Mouse (Mus musculus): ENCODE measurements at regions not wholly inside any gene's neighbourhood (a gene's known extent, or its start where the extent isn't known, plus 50 kb on each side); places are given as distances from the start of the nearest gene placed in this dataset.

DNA sequence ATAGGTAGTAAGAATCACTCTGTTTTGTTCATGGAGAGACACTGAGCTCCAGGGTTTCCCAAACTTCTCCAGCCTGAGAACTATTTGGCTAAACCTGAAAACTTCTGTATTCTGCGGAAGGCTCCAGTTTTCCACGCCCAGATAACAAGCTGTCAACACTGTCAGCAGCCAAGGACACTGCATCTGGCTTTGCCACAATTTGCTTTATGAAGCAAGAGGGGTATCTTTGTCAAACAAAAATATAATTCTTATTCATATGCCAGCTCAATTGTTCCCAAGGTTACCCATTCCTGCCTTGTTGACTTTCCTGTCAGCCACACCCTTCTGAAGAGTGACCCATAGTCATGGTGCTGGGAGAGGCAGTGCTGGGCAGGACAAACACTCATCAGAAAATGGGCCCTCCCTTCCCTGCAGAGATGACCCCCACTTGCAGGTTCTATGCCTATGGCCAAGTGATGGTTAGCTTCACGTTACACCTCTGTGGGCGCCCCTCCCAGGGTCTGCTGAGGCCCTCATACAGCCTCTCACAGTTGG lies 64.9 kb upstream of the Bod1 start:
- ATAC-seq (ENCODE audit: low read depth) = no peak
- 85% methylated on average over 4 of the region's 4 CpGs for WGBS
- peaks cover 17% of the 10 kb centered on the region for H3K4me1 ChIP-seq (replicated peaks)
- H3K9me3 ChIP-seq = no peaks in the 10 kb centered on the region
- H3K27ac ChIP-seq (replicated peaks) = no peak overlapping the region
- H3K36me3 ChIP-seq = no peaks in the 10 kb centered on the region
- H3K4me3 ChIP-seq = no peak overlapping the region
- no peaks in the 10 kb centered on the region for H3K27me3 ChIP-seq
- H3K4me2 ChIP-seq = no peak overlapping the region
- H3K9ac ChIP-seq = no peak overlapping the region

DNA sequence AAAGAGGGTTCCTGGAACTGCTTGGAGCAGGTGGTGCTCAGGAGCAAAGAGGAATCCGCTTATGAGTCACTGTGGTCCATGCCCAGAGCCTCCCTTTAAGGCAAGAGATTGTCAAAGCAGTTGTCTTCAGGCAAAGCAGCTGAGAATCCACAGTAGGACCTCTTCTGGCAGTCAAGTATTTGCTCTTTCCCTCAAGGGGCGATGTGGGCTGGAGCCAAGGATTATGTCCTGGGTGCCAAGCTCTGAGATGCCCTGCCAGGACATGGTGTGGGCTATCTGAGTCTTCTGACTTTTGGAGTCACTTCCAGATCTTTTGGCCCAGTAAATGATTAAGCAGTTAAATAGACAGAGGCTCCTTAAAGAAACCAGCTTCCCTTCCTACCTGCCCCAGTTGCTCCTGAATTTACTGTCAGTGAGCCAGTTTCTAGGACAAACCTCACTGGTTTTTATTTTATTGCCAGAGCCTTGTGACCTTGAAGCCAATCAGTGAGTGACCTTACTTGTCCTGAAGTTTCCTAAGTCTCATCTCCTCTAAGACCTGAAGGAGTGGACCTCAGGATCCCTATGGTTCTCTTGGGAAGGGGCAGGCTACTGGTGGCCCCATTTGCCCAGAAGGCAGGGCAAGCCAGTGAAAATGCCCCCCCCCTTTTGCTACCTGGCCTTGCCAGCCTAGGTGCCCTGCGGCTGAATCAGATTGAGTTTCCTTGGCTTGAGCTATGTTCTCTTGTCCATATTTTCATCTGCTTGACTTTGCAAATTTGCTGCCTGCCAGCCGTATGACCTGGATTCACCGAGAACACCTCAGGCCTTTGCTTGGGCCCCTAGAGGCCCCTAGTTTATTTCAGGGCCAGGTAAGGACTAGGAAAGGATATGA lies 66.7 kb upstream of the Bod1 start:
- H3K4me1 ChIP-seq (replicated peaks) = peaks cover 13% of the 10 kb centered on the region
- 92% methylated on average over 5 of the region's 5 CpGs for WGBS
- H3K27me3 ChIP-seq = no peaks in the 10 kb centered on the region
- no peaks in the 10 kb centered on the region for H3K9me3 ChIP-seq
- no peak overlapping the region for H3K4me2 ChIP-seq
- H3K4me3 ChIP-seq = no peak overlapping the region
- ATAC-seq (ENCODE audit: low read depth) = no peak
- no peak overlapping the region for H3K9ac ChIP-seq
- H3K27ac ChIP-seq (replicated peaks) = no peak overlapping the region
- H3K36me3 ChIP-seq = no peaks in the 10 kb centered on the region

DNA sequence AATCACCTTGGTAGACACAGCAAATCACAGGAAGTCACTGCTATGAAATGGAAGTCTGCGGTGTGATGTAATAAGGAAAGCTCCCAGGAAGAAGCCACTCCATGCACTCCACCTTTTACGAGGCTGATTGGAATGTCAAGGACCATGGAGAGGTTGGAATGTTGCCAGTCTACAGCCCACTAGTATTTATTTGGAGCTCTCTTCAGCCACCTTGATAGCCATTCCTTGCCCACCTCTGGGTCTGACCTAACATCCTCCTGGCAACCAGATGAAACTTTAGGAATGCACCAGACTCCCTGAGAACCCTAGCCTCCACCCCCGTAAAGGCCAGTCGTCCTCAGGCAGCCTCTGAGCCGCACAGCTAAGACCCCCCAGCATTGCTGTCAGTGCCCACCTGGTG lies 68.7 kb upstream of the Bod1 start:
- Histone ChIP-seq H3K27me3 (no peaks in the 10 kb centered on the region), H3K36me3 (no peaks in the 10 kb centered on the region), H3K4me3 (no peak overlapping the region), H3K4me2 (no peak overlapping the region), H3K27ac (replicated peaks) (no peak overlapping the region), H3K9me3 (no peaks in the 10 kb centered on the region), H3K4me1 (replicated peaks) (peaks cover 11% of the 10 kb centered on the region), H3K9ac (no peak overlapping the region)
- no peak for ATAC-seq (ENCODE audit: low read depth)
- WGBS = 80% methylated on average over 5 of the region's 5 CpGs

DNA sequence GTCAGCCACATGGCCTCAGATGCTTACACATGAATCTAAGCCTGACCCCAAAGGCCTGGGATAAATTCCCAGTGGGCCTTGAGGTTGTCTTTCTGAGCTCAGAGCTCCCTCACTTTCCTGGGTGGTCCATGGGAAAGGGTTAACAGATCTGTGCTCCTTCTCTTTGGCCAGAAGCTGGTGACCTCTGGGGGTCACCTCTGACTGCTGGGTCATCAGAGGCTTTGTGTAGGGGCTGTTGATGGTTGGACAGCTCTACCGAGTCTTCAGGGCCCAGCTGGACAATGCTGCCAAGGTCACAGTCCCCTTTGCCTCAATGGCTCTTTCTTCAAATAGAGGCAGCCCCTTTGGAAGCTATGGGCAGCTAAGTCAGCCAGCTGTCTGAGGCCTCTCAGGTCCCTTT lies 70.5 kb upstream of the Bod1 start:
- no peaks in the 10 kb centered on the region for H3K36me3 ChIP-seq
- peaks cover 25% of the 10 kb centered on the region for H3K4me1 ChIP-seq (replicated peaks)
- ATAC-seq (ENCODE audit: low read depth) = no peak
- no peak overlapping the region for H3K27ac ChIP-seq (replicated peaks)
- 17% methylated on average over 1 of the region's 1 CpGs for WGBS
- H3K9ac ChIP-seq = no peak overlapping the region
- no peaks in the 10 kb centered on the region for H3K27me3 ChIP-seq
- no peak overlapping the region for H3K4me3 ChIP-seq
- H3K9me3 ChIP-seq = no peaks in the 10 kb centered on the region
- H3K4me2 ChIP-seq = no peak overlapping the region

DNA sequence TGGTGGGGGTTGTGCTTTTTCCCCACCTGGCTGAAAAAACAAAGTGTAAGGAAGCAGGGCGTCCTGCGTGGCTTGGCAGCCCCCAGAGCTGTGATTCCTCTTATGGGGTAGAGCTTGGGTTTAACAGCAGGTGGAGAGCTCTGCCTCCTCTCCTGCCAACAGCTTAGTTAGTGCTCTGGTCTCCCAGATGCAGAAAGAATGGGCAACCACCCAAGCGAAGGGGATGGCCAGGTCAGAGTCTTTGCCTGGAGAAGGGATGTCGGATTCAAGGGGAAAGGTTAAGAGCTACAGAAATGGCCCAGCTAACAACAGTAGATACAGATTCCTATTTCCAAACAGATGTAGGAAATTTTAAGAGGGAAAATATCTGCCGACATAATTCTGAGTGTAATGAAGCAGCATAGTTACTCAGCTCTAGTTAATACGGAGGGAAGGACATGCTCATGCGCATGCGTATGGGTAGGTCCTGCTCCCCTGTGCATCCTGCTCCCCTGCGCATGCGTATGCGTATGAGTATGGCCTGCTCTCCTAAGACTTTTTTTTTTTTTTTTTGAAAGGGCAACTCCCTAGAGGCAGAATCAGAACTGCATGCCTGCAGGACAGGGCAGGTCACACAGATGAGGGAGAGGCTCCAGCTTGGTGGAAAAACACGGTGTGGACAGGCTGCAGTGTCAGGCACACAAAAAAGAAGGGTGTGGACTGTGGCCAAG lies 72.5 kb upstream of the Bod1 start:
- Histone ChIP-seq H3K9me3 (no peaks in the 10 kb centered on the region), H3K4me3 (no peak overlapping the region), H3K4me2 (no peak overlapping the region), H3K36me3 (no peaks in the 10 kb centered on the region), H3K27ac (replicated peaks) (no peak overlapping the region), H3K27me3 (no peaks in the 10 kb centered on the region), H3K4me1 (replicated peaks) (peaks cover 32% of the 10 kb centered on the region), H3K9ac (no peak overlapping the region)
- ATAC-seq (ENCODE audit: low read depth) = no peak
- 77% methylated on average over 12 of the region's 12 CpGs for WGBS

DNA sequence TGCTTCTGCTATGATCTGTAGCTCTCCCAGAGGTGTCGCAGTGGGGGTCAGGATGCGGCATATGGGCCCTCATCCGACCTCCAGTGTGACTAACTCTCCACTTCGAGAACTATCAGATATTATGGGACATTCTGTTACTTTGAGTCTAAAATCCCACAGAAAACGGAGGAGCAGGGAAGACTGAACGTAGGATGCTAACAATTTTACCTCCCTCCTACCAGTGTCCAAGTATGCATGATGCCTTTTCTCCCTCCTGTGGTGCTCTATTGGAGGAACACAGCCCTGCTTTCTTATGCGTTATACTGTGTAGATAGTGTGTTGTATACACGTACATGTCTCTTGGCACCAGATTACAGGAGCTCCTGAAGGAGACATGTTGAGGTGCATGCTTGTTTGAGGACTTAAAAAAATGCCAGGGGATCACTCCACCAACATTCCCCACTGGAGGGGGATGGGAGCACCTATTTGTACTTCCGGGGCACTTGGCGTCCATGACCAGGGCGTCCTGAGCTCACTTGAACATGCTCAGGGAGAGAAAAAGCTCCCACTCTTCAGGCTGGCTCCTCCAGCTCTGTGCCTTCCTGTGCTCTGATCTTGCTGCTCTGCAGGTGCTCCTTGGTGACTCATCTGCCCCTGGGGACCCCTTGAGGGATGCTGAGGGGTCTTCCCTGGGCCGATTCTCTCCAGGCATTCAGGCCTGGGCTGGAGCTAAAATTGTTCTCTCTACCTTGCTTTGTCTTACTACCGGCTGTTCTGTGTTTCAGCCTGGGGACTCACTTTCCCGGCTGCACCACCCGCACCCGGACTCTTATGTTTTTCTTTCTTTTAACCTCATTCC lies 73.6 kb upstream of the Bod1 start:
- peaks cover 32% of the 10 kb centered on the region for H3K4me1 ChIP-seq (replicated peaks)
- whole genome bisulfite sequencing = 60% methylated on average over 16 of the region's 16 CpGs
- H3K27ac ChIP-seq (replicated peaks) = no peak overlapping the region
- no peaks in the 10 kb centered on the region for H3K9me3 ChIP-seq
- H3K36me3 ChIP-seq = no peaks in the 10 kb centered on the region
- no peak overlapping the region for H3K9ac ChIP-seq
- no peaks in the 10 kb centered on the region for H3K27me3 ChIP-seq
- ATAC-seq (ENCODE audit: low read depth) = no peak
- H3K4me2 ChIP-seq = no peak overlapping the region
- no peak overlapping the region for H3K4me3 ChIP-seq

DNA sequence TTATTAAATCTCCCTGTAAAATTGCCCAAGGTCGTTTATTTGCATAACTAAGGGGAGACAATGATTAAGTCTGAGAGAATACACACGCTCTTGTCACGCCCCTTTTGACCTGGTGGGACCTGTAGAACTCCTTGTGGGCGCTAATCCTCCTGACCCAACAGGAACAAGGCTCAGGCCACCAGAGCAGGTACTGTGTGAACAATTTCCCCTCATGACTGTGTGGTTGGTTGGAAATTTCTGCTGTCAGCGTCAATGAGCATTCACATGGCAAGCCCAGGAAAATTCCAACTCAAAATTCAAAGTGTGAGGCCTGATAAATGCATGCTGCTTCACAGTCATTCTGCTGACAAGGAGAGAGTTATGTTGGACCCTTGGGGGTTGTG lies 74.2 kb upstream of the Bod1 start:
- Histone ChIP-seq H3K27ac (replicated peaks) (no peak overlapping the region), H3K4me1 (replicated peaks) (peaks cover 32% of the 10 kb centered on the region), H3K9ac (no peak overlapping the region), H3K4me2 (no peak overlapping the region), H3K27me3 (no peaks in the 10 kb centered on the region), H3K4me3 (no peak overlapping the region), H3K36me3 (no peaks in the 10 kb centered on the region), H3K9me3 (no peaks in the 10 kb centered on the region)
- no peak for ATAC-seq (ENCODE audit: low read depth)
- 41% methylated on average over 5 of the region's 5 CpGs for WGBS

DNA sequence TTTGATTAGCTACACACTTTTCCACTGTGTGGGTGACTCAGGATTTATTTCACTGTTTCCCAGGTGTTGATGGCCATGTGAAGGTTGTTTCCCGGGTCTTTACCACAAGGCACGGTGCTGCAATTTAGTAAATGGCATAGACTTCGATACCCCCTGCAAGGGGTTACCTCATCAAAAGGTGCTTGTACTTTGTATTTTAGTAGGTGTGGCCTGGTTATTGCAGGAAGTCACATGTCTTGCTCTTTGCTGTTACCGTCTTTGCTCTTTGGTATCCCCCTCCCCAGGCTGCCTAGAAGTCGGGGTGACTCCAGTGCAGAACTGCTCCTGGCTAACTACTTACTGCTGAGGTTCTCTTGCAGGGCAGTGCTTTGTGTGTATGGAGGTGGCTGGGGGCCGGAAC lies 74.8 kb upstream of the Bod1 start:
- ATAC-seq (ENCODE audit: low read depth) = no peak
- Histone ChIP-seq H3K9ac (no peak overlapping the region), H3K27me3 (no peaks in the 10 kb centered on the region), H3K4me2 (no peak overlapping the region), H3K4me1 (replicated peaks) (peaks cover 32% of the 10 kb centered on the region), H3K4me3 (no peak overlapping the region), H3K27ac (replicated peaks) (no peak overlapping the region), H3K9me3 (no peaks in the 10 kb centered on the region), H3K36me3 (no peaks in the 10 kb centered on the region)
- 66% methylated on average over 6 of the region's 6 CpGs for WGBS

DNA sequence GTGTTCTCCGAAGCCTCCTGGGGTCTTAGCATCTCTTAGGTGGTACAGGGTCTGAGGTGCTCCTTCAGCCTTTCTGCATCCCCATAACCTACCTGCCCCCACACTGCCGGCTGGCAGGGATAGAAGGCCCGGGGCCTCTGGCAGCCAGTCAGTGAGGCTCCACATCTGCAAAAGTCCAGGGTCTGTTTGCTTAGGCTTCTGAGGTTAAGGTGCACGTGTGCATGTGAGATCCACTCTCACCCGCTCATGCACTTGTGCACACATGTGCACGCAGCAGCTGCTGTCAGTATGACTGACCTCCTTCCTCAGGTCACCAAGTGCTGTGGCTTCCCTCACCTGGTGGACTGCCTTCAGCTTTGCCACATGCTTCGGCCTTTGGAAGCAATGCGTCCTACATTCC lies 75.3 kb upstream of the Bod1 start:
- Histone ChIP-seq H3K4me2 (no peak overlapping the region), H3K9ac (no peak overlapping the region), H3K4me1 (replicated peaks) (peaks cover 32% of the 10 kb centered on the region), H3K27me3 (no peaks in the 10 kb centered on the region), H3K27ac (replicated peaks) (no peak overlapping the region), H3K36me3 (no peaks in the 10 kb centered on the region), H3K9me3 (no peaks in the 10 kb centered on the region), H3K4me3 (no peak overlapping the region)
- 92% methylated on average over 8 of the region's 8 CpGs for WGBS
- ATAC-seq (ENCODE audit: low read depth) = no peak

DNA sequence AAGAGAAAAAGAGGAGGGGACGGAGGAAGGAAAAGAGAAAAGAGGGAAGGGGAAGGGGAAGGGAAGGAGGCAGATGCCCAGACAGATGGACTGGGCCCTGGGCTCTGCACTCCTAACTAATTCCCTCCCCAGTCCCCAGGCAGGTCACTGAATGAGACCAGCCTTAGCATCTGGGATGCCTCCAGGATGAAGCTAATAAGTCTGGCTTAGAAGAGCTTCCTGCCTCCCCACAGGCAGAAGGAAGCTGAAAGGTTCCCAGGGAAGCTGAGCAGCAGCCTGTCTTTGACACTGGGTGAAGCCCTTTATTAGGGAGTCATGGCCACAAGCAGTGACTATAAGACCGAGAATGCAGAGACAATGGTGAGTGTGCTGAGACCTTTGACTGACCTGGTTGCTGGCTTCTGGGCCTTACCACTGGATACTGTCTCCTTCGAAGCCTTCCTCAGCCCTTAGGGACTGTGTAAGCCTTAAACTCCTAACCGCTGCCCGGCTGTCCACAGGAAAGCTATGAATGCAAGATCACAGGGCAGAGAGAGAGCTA lies 76.7 kb upstream of the Bod1 start:
- WGBS = 64% methylated on average over 5 of the region's 5 CpGs
- no peaks in the 10 kb centered on the region for H3K36me3 ChIP-seq
- H3K4me1 ChIP-seq (replicated peaks) = peaks cover 32% of the 10 kb centered on the region
- no peak overlapping the region for H3K9ac ChIP-seq
- no peak for ATAC-seq (ENCODE audit: low read depth)
- H3K4me2 ChIP-seq = no peak overlapping the region
- H3K27me3 ChIP-seq = no peaks in the 10 kb centered on the region
- no peaks in the 10 kb centered on the region for H3K9me3 ChIP-seq
- no peak overlapping the region for H3K27ac ChIP-seq (replicated peaks)
- no peak overlapping the region for H3K4me3 ChIP-seq

DNA sequence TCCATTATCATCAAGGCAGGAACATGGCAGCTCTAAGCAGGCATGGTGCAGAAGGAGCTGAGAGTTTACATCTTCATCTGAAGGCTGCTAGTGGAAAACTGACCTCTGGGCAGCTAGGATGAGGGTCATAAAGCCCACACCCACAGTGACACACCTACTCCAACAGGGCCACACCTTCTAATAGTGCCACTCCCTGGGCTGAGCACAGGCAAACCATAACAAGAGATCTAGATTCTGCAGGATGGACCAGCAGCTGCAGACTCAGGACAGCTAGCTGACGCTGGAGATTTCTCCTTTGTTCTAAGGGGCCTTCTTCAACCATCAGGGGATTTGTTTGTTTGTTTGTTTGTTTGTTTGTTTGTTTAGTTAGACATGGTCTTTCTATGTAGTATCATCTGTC lies 79.6 kb upstream of the Bod1 start:
- H3K4me2 ChIP-seq = no peak overlapping the region
- 80% methylated on average over 1 of the region's 1 CpGs for WGBS
- H3K9me3 ChIP-seq = no peaks in the 10 kb centered on the region

DNA sequence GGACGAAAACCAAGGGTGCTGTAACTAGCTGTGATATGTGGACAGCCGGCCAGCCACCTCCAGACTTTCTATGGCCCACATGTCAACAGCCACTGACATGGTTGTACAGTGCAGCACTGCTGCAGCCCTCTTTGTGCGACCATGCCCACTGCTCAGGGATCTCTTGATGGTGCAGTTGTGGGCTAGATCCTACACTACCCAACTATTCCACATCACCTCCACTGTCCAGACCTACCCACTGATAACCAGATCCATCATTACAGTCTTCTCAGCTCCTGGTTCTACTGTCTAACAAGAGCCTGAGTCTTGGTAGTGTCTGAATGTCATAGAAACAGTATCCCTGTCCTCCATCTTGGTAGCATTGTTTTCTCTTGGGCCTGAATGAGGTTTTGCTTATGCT lies 81.5 kb upstream of the Bod1 start:
- Histone ChIP-seq H3K4me2 (no peak overlapping the region), H3K27me3 (no peaks in the 10 kb centered on the region), H3K27ac (replicated peaks) (no peak overlapping the region), H3K9ac (no peak overlapping the region), H3K9me3 (no peaks in the 10 kb centered on the region), H3K4me3 (no peak overlapping the region), H3K36me3 (no peaks in the 10 kb centered on the region), H3K4me1 (replicated peaks) (peaks cover 17% of the 10 kb centered on the region)
- 92% methylated on average over 3 of the region's 3 CpGs for WGBS
- ATAC-seq (ENCODE audit: low read depth) = no peak

More for the DNA sequence above, 79.6 kb upstream of the Bod1 start:
- H3K4me3 ChIP-seq = no peak overlapping the region
- no peaks in the 10 kb centered on the region for H3K36me3 ChIP-seq
- no peak overlapping the region for H3K27ac ChIP-seq (replicated peaks)
- ATAC-seq (ENCODE audit: low read depth) = no peak
- H3K9ac ChIP-seq = no peak overlapping the region
- no peaks in the 10 kb centered on the region for H3K27me3 ChIP-seq
- peaks cover 29% of the 10 kb centered on the region for H3K4me1 ChIP-seq (replicated peaks)

All from neural tube, embryonic 13.5 days (tissue).